Mouse (Mus musculus) megakaryocyte progenitor cell, adult 5-6 weeks (primary cell): ENCODE results near the gene Gm20431. TPM values are rescaled to one million over a fixed set of nuclear protein-coding genes. Genes with fewer than 3 reads are reported as not detected.
A peak's percentile ranks its signal among the peaks of the same experiment; 100 is the strongest.
"Not testable (repeated sequence)": the region's sequence is repeated elsewhere in the genome, so short reads cannot be mapped to it uniquely, and the experiment has no call there.

ENCODE experiments used
- ATAC-seq: replicated peaks from 2 replicates; pipeline ENCODE4 v1.8.0; 2016; ENCODE audit warnings: mild to moderate bottlenecking, moderate TSS enrichment, inconsistent platforms; ENCODE audit not compliant: poor library complexity
- total RNA-seq, 2 experiments: library from RNA; stranded (forward) in 1 of 2; stranded (reverse) in 1 of 2; fragments of 157-497, 149-512 nt in 1 of 2; fragments of 200-1000 nt in 1 of 2; gene quantifications; 2 replicates each; pipeline versions ENCODE4 v1.2.3 to v1.2.4; 2015 to 2017

Gene Gm20431
- total RNA-seq, 2 experiments from 2014 or later, result not detected

GRCm38 (mm10) chr2:167662713-167663112 lies 1.4 kb upstream of the Gm20431 start:
- no peak for ATAC-seq

GRCm38 (mm10) chr2:167660611-167660971 lies 705 bp downstream of the Gm20431 start:
- ATAC-seq, result no peak

GRCm38 (mm10) chr2:167659847-167660610 lies 1.3 kb downstream of the Gm20431 start:
- ATAC-seq, result no peak; the same call in 1 of the 2 replicates

GRCm38 (mm10) chr2:167659177-167659846 lies 2.0 kb downstream of the Gm20431 start:
- no peak for ATAC-seq

GRCm38 (mm10) chr2:167658712-167659111 lies 2.6 kb downstream of the Gm20431 start:
- no peak for ATAC-seq

GRCm38 (mm10) chr2:167657973-167658372 lies 3.3 kb downstream of the Gm20431 start:
- no peak for ATAC-seq

GRCm38 (mm10) chr2:167656629-167657478 lies 4.4 kb downstream of the Gm20431 start:
- ATAC-seq, result peak; percentile 67

- ATAC-seq, result no peak
Measured at GRCm38 (mm10) chr2:167654911-167655600, 6.2 kb downstream of the Gm20431 start.

GRCm38 (mm10) chr2:167652694-167653093 lies 8.6 kb downstream of the Gm20431 start:
- no peak for ATAC-seq

- ATAC-seq, result no peak
Measured at GRCm38 (mm10) chr2:167651622-167652021, 9.7 kb downstream of the Gm20431 start.

GRCm38 (mm10) chr2:167649290-167650032 lies 11.8 kb downstream of the Gm20431 start:
- ATAC-seq, result peak; percentile 88

- ATAC-seq, result no peak; the same call in 1 of the 2 replicates
Measured at GRCm38 (mm10) chr2:167646411-167646810, 14.9 kb downstream of the Gm20431 start.

- ATAC-seq, result not testable (repeated sequence)
Measured at GRCm38 (mm10) chr2:167643356-167644052, 17.8 kb downstream of the Gm20431 start.

- ATAC-seq, result no peak
Measured at GRCm38 (mm10) chr2:167642164-167642563, 19.1 kb downstream of the Gm20431 start.

- peak; percentile 93 for ATAC-seq
Measured at GRCm38 (mm10) chr2:167641337-167641736, 20.0 kb downstream of the Gm20431 start.

- ATAC-seq, result peak; percentile 63
Measured at GRCm38 (mm10) chr2:167640279-167640678, 21.0 kb downstream of the Gm20431 start.

- no peak for ATAC-seq
Measured at GRCm38 (mm10) chr2:167634865-167635512, 26.3 kb downstream of the Gm20431 start.

- peak; percentile 85 for ATAC-seq
Measured at GRCm38 (mm10) chr2:167634338-167634770, 26.9 kb downstream of the Gm20431 start.

GRCm38 (mm10) chr2:167633537-167633872 lies 27.8 kb downstream of the Gm20431 start:
- ATAC-seq, result no peak
